ENCODE assay signal across 13 mouse cellular contexts in genomic region chr7:44744270-44744669, GRCm38 (mm10). TPM values are rescaled to one million over a fixed set of nuclear protein-coding genes. Genes with fewer than 3 reads are reported as not detected.
DNase-seq lines count a peak whose midpoint lies in the region; ATAC-seq lines count a peak whose summit lies in the region.
"Had no signal": no experiment of that assay in that cellular context is flagged by ENCODE, and none has a peak within 500 bp of the region (broad histone marks: within the 10 kb centered on the region; RNA-seq: fewer than 3 reads in every experiment).

No protein-coding gene starts in this region.

- peak overlapping the region; percentile 65; the same call in 1 of the 2 replicates for H3K9ac ChIP-seq in neural tube, embryonic 11.5 days (ENCODE audit: low read length)
- H3K9ac ChIP-seq in forebrain, embryonic 16.5 days (replicated peaks; ENCODE audit: low read depth, low read length) = peak overlapping the region; percentile 61
- H3K9ac ChIP-seq in liver, embryonic 15.5 days = no peak overlapping the region
- H3K9ac ChIP-seq: liver, embryonic 14.5 days had no signal

- H3K4me1 ChIP-seq in neural tube, embryonic 11.5 days (ENCODE audit: control insufficient read depth, insufficient read depth, low read length) = peaks cover 2% of the 10 kb centered on the region; the same call in 1 of the 2 replicates
- peaks cover 12% of the 10 kb centered on the region for H3K4me1 ChIP-seq in forebrain, embryonic 16.5 days (replicated peaks; ENCODE audit: control insufficient read depth, insufficient read depth, low read length)
- H3K4me1 ChIP-seq in liver, embryonic 15.5 days (replicated peaks) = peaks cover 34% of the 10 kb centered on the region

- H3K9me3 ChIP-seq in neural tube, embryonic 11.5 days (ENCODE audit: control insufficient read depth, low read length) = no peaks in the 10 kb centered on the region
- no peaks in the 10 kb centered on the region for H3K9me3 ChIP-seq in forebrain, embryonic 16.5 days (ENCODE audit: control insufficient read depth, low read length)
- no peaks in the 10 kb centered on the region for H3K9me3 ChIP-seq in liver, embryonic 15.5 days (replicated peaks)

- no peaks in the 10 kb centered on the region for H3K27me3 ChIP-seq in neural tube, embryonic 11.5 days (ENCODE audit: control insufficient read depth, insufficient read depth, low read length)
- H3K27me3 ChIP-seq in forebrain, embryonic 16.5 days (replicated peaks; ENCODE audit: control insufficient read depth, insufficient read depth, low read length) = no peaks in the 10 kb centered on the region
- peaks cover 11% of the 10 kb centered on the region for H3K27me3 ChIP-seq in liver, embryonic 15.5 days

- DNase-seq in neural tube, embryonic 11.5 days (ENCODE audit: low spot score) = no peak
- DNase-seq in neural tube, embryonic 10.5 days (ENCODE audit: extremely low spot score, low spot score) = no peak
- no peak for DNase-seq in yolk sac, embryonic 10.5 days (ENCODE audit: low spot score)
- no peak for DNase-seq in gastrocnemius, postnatal 4 days (ENCODE audit: low spot score in 2 of 2)
- no peak for DNase-seq in Muller cell, postnatal 12 days (ENCODE audit: inconsistent ontology term)
- DNase-seq: kidney, adult 11 months; thymus, postnatal 36 days had no signal

- ATAC-seq in neural tube, embryonic 11.5 days (ENCODE audit: insufficient read depth, low FRiP score, low TSS enrichment) = no peak
- ATAC-seq in forebrain, embryonic 16.5 days = no peak
- no peak for ATAC-seq in liver, embryonic 15.5 days (ENCODE audit: insufficient read depth)

- H3K36me3 ChIP-seq in neural tube, embryonic 11.5 days (ENCODE audit: control insufficient read depth, insufficient read depth, low read length) = no peaks in the 10 kb centered on the region
- H3K36me3 ChIP-seq in forebrain, embryonic 16.5 days (ENCODE audit: control insufficient read depth, insufficient read depth) = no peaks in the 10 kb centered on the region
- H3K36me3 ChIP-seq in liver, embryonic 15.5 days (replicated peaks) = no peaks in the 10 kb centered on the region; the same call in 1 of the 2 replicates

- 28% methylated on average over 9 of the region's 9 CpGs for WGBS in neural tube, embryonic 11.5 days
- WGBS in forebrain, embryonic 16.5 days = 19% methylated on average over 9 of the region's 9 CpGs
- 63% methylated on average over 9 of the region's 9 CpGs for WGBS in liver, embryonic 15.5 days (ENCODE audit: insufficient replicate concordance)

- no peak overlapping the region for H3K27ac ChIP-seq in neural tube, embryonic 11.5 days (ENCODE audit: low read depth, low read length)
- no peak overlapping the region; the same call in 1 of the 2 replicates for H3K27ac ChIP-seq in forebrain, embryonic 16.5 days (ENCODE audit: low read length)
- no peak overlapping the region for H3K27ac ChIP-seq in liver, embryonic 15.5 days (replicated peaks)
- H3K27ac ChIP-seq: liver, embryonic 14.5 days had no signal

- peak overlapping the region; percentile 75 for H3K4me2 ChIP-seq in neural tube, embryonic 11.5 days (ENCODE audit: low read depth)
- H3K4me2 ChIP-seq in forebrain, embryonic 16.5 days (ENCODE audit: low read length) = peak overlapping the region; percentile 77
- peak overlapping the region; percentile 76; the same call in 1 of the 2 replicates for H3K4me2 ChIP-seq in liver, embryonic 15.5 days

- peak overlapping the region; percentile 34; the same call in 1 of the 2 replicates for H3K4me3 ChIP-seq in neural tube, embryonic 11.5 days (ENCODE audit: low read depth, low read length)
- peak overlapping the region; percentile 53; the same call in 1 of the 2 replicates for H3K4me3 ChIP-seq in forebrain, embryonic 16.5 days (replicated peaks; ENCODE audit: low read length)
- no peak overlapping the region for H3K4me3 ChIP-seq in liver, embryonic 15.5 days (replicated peaks)

RNA-seq across cellular contexts. Expression of gene Vrk3, which starts 3.9 kb away (rescaled TPM):
- 37.5 and 41.2 TPM in 2 replicates for polyA plus RNA-seq in neural tube, embryonic 11.5 days (2014; fragmentation: Nextera tagmentation; extraction: Ambion mirVana)
- polyA plus RNA-seq in forebrain, embryonic 16.5 days (2015; fragmentation: Nextera tagmentation; extraction: Ambion mirVana) = 34.6 and 36.0 TPM in 2 replicates
- 28.1 and 30.0 TPM in 2 replicates for polyA plus RNA-seq in liver, embryonic 15.5 days (2015; fragmentation: Nextera tagmentation; extraction: Ambion mirVana)
- total RNA-seq in gastrocnemius, postnatal 4 days (2021) = 10 to 100 TPM; 18.9 to 20.7 TPM

RNA-seq across cellular contexts. Expression of gene Zfp473, which starts 6.6 kb away (rescaled TPM):
- 2.9 and 3.2 TPM in 2 replicates for polyA plus RNA-seq in neural tube, embryonic 11.5 days (2014; fragmentation: Nextera tagmentation; extraction: Ambion mirVana)
- 1.1 and 1.8 TPM in 2 replicates for polyA plus RNA-seq in forebrain, embryonic 16.5 days (2015; fragmentation: Nextera tagmentation; extraction: Ambion mirVana)
- polyA plus RNA-seq in liver, embryonic 15.5 days (2015; fragmentation: Nextera tagmentation; extraction: Ambion mirVana) = 0.94 and 1.0 TPM in 2 replicates
- total RNA-seq in gastrocnemius, postnatal 4 days (2021) = under 1 TPM; 0.32 to 0.41 TPM

RNA-seq across cellular contexts. Expression of gene Izumo2, which starts 35.7 kb away (rescaled TPM):
- not detected in 2 replicates for polyA plus RNA-seq in neural tube, embryonic 11.5 days (2014; fragmentation: Nextera tagmentation; extraction: Ambion mirVana)
- not detected in 2 replicates for polyA plus RNA-seq in forebrain, embryonic 16.5 days (2015; fragmentation: Nextera tagmentation; extraction: Ambion mirVana)
- polyA plus RNA-seq in liver, embryonic 15.5 days (2015; fragmentation: Nextera tagmentation; extraction: Ambion mirVana) = not detected in 2 replicates
- not detected for total RNA-seq in gastrocnemius, postnatal 4 days (2021)
- total RNA-seq: adrenal gland, postnatal 4 days; common myeloid progenitor, adult 5-6 weeks; gastrocnemius, adult 8-10 months had no signal
- polyA plus RNA-seq: liver, embryonic 14.5 days had no signal
